Mouse (Mus musculus) urinary bladder, postnatal 25 days (tissue): ENCODE measurements around the gene Ifi47.
"Not testable (repeated sequence)": the region's sequence is repeated elsewhere in the genome, so short reads cannot be mapped to it uniquely, and the experiment has no call there.

Experiments
- DNase-seq: peaks from one replicate; pipeline ENCODE4 v3.0.0; 2022; ENCODE audit warnings: low spot score

Gene Ifi47

GRCm38 (mm10) chr11:49076001-49076757 is at the start of gene Ifi47:
TSS of gene Ifi47 (plus strand) at chr11:49076587.
- DNase-seq, result not testable (repeated sequence)

GRCm38 (mm10) chr11:49050064-49050463 is 26.3 kb upstream of the Ifi47 start:
- DNase-seq, result not testable (repeated sequence)

- DNase-seq, result not testable (repeated sequence)
Observed at GRCm38 (mm10) chr11:49051093-49051891, 25.1 kb upstream of the Ifi47 start, which contains the start of gene 9930111J21Rik2. TSS of gene 9930111J21Rik2 (minus strand) at chr11:49051242.

- DNase-seq, result not testable (repeated sequence)
Observed at GRCm38 (mm10) chr11:49051894-49052293, 24.5 kb upstream of the Ifi47 start.

- DNase-seq, result not testable (repeated sequence)
Observed at GRCm38 (mm10) chr11:49060061-49060460, 16.3 kb upstream of the Ifi47 start.

GRCm38 (mm10) chr11:49061865-49062264 is 14.5 kb upstream of the Ifi47 start:
- DNase-seq, result not testable (repeated sequence)

GRCm38 (mm10) chr11:49063713-49064469 is 12.5 kb upstream of the Ifi47 start, which contains the start of gene Tgtp2:
TSS of gene Tgtp2 (minus strand) at chr11:49064206.
- DNase-seq, result not testable (repeated sequence)

- DNase-seq, result no peak
Observed at GRCm38 (mm10) chr11:49068358-49068757, 8.0 kb upstream of the Ifi47 start.

GRCm38 (mm10) chr11:49077012-49077411 is 625 bp downstream of the Ifi47 start:
- DNase-seq, result no peak

- DNase-seq, result no peak
Observed at GRCm38 (mm10) chr11:49078719-49079118, 2.3 kb downstream of the Ifi47 start.

- no peak for DNase-seq
Observed at GRCm38 (mm10) chr11:49080636-49081035, 4.2 kb downstream of the Ifi47 start.

GRCm38 (mm10) chr11:49081356-49081755 is 5.0 kb downstream of the Ifi47 start:
- no peak for DNase-seq

- no peak for DNase-seq
Observed at GRCm38 (mm10) chr11:49081886-49082285, 5.5 kb downstream of the Ifi47 start.

- no peak for DNase-seq
Observed at GRCm38 (mm10) chr11:49083146-49083545, 6.8 kb downstream of the Ifi47 start.

- DNase-seq, result no peak
Observed at GRCm38 (mm10) chr11:49083808-49084207, 7.4 kb downstream of the Ifi47 start.

- DNase-seq, result no peak
Observed at GRCm38 (mm10) chr11:49084385-49084784, 8.0 kb downstream of the Ifi47 start.

GRCm38 (mm10) chr11:49084875-49085274 is 8.5 kb downstream of the Ifi47 start:
- no peak for DNase-seq

GRCm38 (mm10) chr11:49086858-49087361 is 10.5 kb downstream of the Ifi47 start:
- DNase-seq, result no peak

- DNase-seq, result no peak
Observed at GRCm38 (mm10) chr11:49087830-49088616, 11.6 kb downstream of the Ifi47 start.

- DNase-seq, result no peak
Observed at GRCm38 (mm10) chr11:49088990-49089652, 12.7 kb downstream of the Ifi47 start.
